Mouse (Mus musculus) CH12.LX (cell line): ENCODE results near the gene Immp2l.

Experiments used
- CHD2 ChIP-seq: IDR thresholded peaks from 2 replicates; pipeline ENCODE4 v1.6.1; 2011; ENCODE audit warnings: low read length, improper control_type of control experiment
- CTCF ChIP-seq, 2 experiments: IDR thresholded peaks in 1 of 2; conservative IDR thresholded peaks in 1 of 2; 2 replicates each; pipeline ENCODE4 v1.5.1; 2011 to 2012; ENCODE audit warnings: low read depth in 2 of 2, low read length in 2 of 2, improper control_type of control experiment in 1 of 2, inconsistent platforms in 1 of 2, mild to moderate bottlenecking in 1 of 2, moderate library complexity in 1 of 2
- ELF1 ChIP-seq: IDR thresholded peaks from 2 replicates; pipeline ENCODE4 v1.6.1; 2014; ENCODE audit warnings: low read depth, mild to moderate bottlenecking, inconsistent platforms, low read length, improper control_type of control experiment
- ETS1 ChIP-seq: conservative IDR thresholded peaks from 2 replicates; pipeline ENCODE4 v1.6.1; 2012; ENCODE audit warnings: low read depth, mild to moderate bottlenecking, inconsistent platforms, low read length, improper control_type of control experiment, moderate library complexity
- GABPA ChIP-seq: IDR thresholded peaks from 2 replicates; pipeline ENCODE4 v1.6.1; 2012; ENCODE audit warnings: low read depth, low read length, improper control_type of control experiment, inconsistent platforms; ENCODE audit not compliant: insufficient replicate concordance
- KAT2A ChIP-seq: IDR thresholded peaks from 2 replicates; pipeline ENCODE4 v1.6.1; 2012; ENCODE audit warnings: low read length, improper control_type of control experiment, inconsistent platforms; ENCODE audit not compliant: insufficient replicate concordance
- MAFK ChIP-seq: IDR thresholded peaks from 2 replicates; pipeline ENCODE4 v1.6.1; 2011; ENCODE audit warnings: low read length, improper control_type of control experiment; ENCODE audit not compliant: insufficient replicate concordance
- MYC ChIP-seq: IDR thresholded peaks from 2 replicates; pipeline ENCODE4 v1.6.1; 2011; ENCODE audit warnings: low read depth, mild to moderate bottlenecking, improper control_type of control experiment, low read length
- NELFE ChIP-seq: IDR thresholded peaks from 2 replicates; pipeline ENCODE4 v1.6.1; 2011; ENCODE audit warnings: low read depth, low read length, improper control_type of control experiment
- POLR2A ChIP-seq: IDR thresholded peaks from 2 replicates; pipeline ENCODE4 v1.6.1; 2011; ENCODE audit warnings: low read depth, mild to moderate bottlenecking, improper control_type of control experiment, low read length
- SMC3 ChIP-seq: IDR thresholded peaks from 2 replicates; pipeline ENCODE4 v1.6.1; 2011; ENCODE audit warnings: low read depth, low read length, improper control_type of control experiment
- USF1 ChIP-seq: IDR thresholded peaks from 2 replicates; pipeline ENCODE4 v1.6.1; 2014; ENCODE audit warnings: low read depth, mild to moderate bottlenecking, inconsistent platforms, low read length, improper control_type of control experiment
- ZNF384 ChIP-seq: IDR thresholded peaks from 2 replicates; pipeline ENCODE4 v1.6.1; 2012; ENCODE audit warnings: low read depth, low read length, improper control_type of control experiment, inconsistent platforms

- TF ChIP-seq CTCF (conservative IDR thresholded peaks at IDR 0.05 in 1 of 2, IDR thresholded peaks at IDR 0.05 in 1 of 2; ENCODE audit: low read depth in 2 of 2, low read length in 2 of 2) (no peak), ZNF384 (no peak), SMC3 (no peak), USF1 (no peak), MAFK (no peak), GABPA (no peak), NELFE (no peak), ETS1 (no peak), KAT2A (no peak), POLR2A (no peak), ELF1 (no peak), MYC (no peak), CHD2 (no peak)
Observed at GRCm38 (mm10) chr12:41689809-41690208, 665.9 kb downstream of the Immp2l start.
